Mouse (Mus musculus) MEL (cell line): Measurements from ENCODE around the gene Nf2. TPM values are rescaled to one million over a fixed set of nuclear protein-coding genes. Genes with fewer than 3 reads are reported as not detected.

Source experiments
- DNase-seq: peaks from one replicate; pipeline ENCODE4 v3.0.0; 2011; ENCODE audit warnings: low read depth, low spot score
- H3K27ac ChIP-seq: 2 replicates; pipeline ENCODE4 v1.5.1; 2012; ENCODE audit warnings: low read depth, mild to moderate bottlenecking, control low read depth, low read length, moderate library complexity; ENCODE audit not compliant: control insufficient read depth
- H3K27me3 ChIP-seq, 2 experiments: fragments of 150-350 bp in 1 of 2; sonication (generic) in 1 of 2; 2 replicates each; pipeline ENCODE4 v1.6.1; 2012; ENCODE audit warnings: low read length in 2 of 2, mild to moderate bottlenecking in 2 of 2, improper control_type of control experiment in 1 of 2, moderate library complexity in 1 of 2; ENCODE audit not compliant: insufficient read depth in 2 of 2, control insufficient read depth in 1 of 2
- H3K36me3 ChIP-seq, 2 experiments: 2 replicates each; pipeline ENCODE4 v1.6.1; 2012 to 2014; ENCODE audit warnings: low read length in 2 of 2, improper control_type of control experiment in 1 of 2, inconsistent platforms in 1 of 2, mild to moderate bottlenecking in 1 of 2; ENCODE audit not compliant: insufficient read depth in 2 of 2, control insufficient read depth in 1 of 2
- H3K4me1 ChIP-seq, 2 experiments: fragments of 150-350 bp in 1 of 2; sonication (generic) in 1 of 2; 2 replicates each; pipeline ENCODE4 v1.6.1; 2012; ENCODE audit warnings: low read length in 2 of 2, improper control_type of control experiment in 1 of 2, mild to moderate bottlenecking in 1 of 2; ENCODE audit not compliant: insufficient read depth in 2 of 2, control insufficient read depth in 1 of 2
- H3K4me3 ChIP-seq, 2 experiments: fragments of 150-350 bp in 1 of 2; sonication (generic) in 1 of 2; 2 replicates each; pipeline ENCODE4 v1.5.1; 2012; ENCODE audit warnings: low read depth in 2 of 2, low read length in 2 of 2, mild to moderate bottlenecking in 2 of 2, moderate library complexity in 2 of 2, control low read depth in 1 of 2, improper control_type of control experiment in 1 of 2; ENCODE audit not compliant: control insufficient read depth in 1 of 2, insufficient read depth in 1 of 2
- H3K79me2 ChIP-seq: 2 replicates; pipeline ENCODE4 v1.6.1; 2012; ENCODE audit warnings: mild to moderate bottlenecking, low read length, moderate library complexity; ENCODE audit not compliant: control insufficient read depth, poor library complexity, insufficient read depth
- H3K9ac ChIP-seq: 2 replicates; pipeline ENCODE4 v1.6.1; 2012; ENCODE audit warnings: low read depth, mild to moderate bottlenecking, control low read depth, low read length, moderate library complexity; ENCODE audit not compliant: control insufficient read depth, poor library complexity, severe bottlenecking
- H3K9me3 ChIP-seq: fragments of 150-350 bp; sonication (generic); replicated peaks from 2 replicates; pipeline ENCODE4 v1.6.1; 2012; ENCODE audit warnings: mild to moderate bottlenecking, low read length, improper control_type of control experiment, moderate library complexity; ENCODE audit not compliant: insufficient read depth
- BHLHE40 ChIP-seq: IDR thresholded peaks from 2 replicates; pipeline ENCODE4 v1.6.1; 2012; ENCODE audit warnings: low read depth, mild to moderate bottlenecking, inconsistent platforms, low read length, improper control_type of control experiment, borderline replicate concordance
- CTCF ChIP-seq, 3 experiments: IDR thresholded peaks in 2 of 3; conservative IDR thresholded peaks in 1 of 3; 2 replicates each; pipeline ENCODE4 v1.5.1; 2011 to 2012; ENCODE audit warnings: low read length in 3 of 3, low read depth in 2 of 3, mild to moderate bottlenecking in 2 of 3, improper control_type of control experiment in 1 of 3, inconsistent platforms in 1 of 3, mixed read lengths in 1 of 3, moderate library complexity in 1 of 3; ENCODE audit not compliant: control insufficient read depth in 1 of 3, insufficient read depth in 1 of 3, poor library complexity in 1 of 3, severe bottlenecking in 1 of 3
- E2F4 ChIP-seq: IDR thresholded peaks from 2 replicates; pipeline ENCODE4 v1.6.1; 2011; ENCODE audit warnings: low read depth, low read length, improper control_type of control experiment, borderline replicate concordance
- HCFC1 ChIP-seq: IDR thresholded peaks from 2 replicates; pipeline ENCODE4 v1.6.1; 2012; ENCODE audit warnings: low read depth, mild to moderate bottlenecking, inconsistent platforms, low read length, improper control_type of control experiment, moderate library complexity
- MAFK ChIP-seq: IDR thresholded peaks from 2 replicates; pipeline ENCODE4 v1.6.1; 2011; ENCODE audit warnings: low read depth, mild to moderate bottlenecking, low read length, improper control_type of control experiment, borderline replicate concordance
- MAX ChIP-seq: IDR thresholded peaks from 2 replicates; pipeline ENCODE4 v1.6.1; 2011; ENCODE audit warnings: low read length, improper control_type of control experiment
- MAZ ChIP-seq: IDR thresholded peaks from 2 replicates; pipeline ENCODE4 v1.6.1; 2012; ENCODE audit warnings: low read depth, mild to moderate bottlenecking, inconsistent platforms, low read length, improper control_type of control experiment
- MXI1 ChIP-seq: IDR thresholded peaks from 2 replicates; pipeline ENCODE4 v1.6.1; 2011; ENCODE audit warnings: mild to moderate bottlenecking, low read depth, low read length, improper control_type of control experiment
- MYB ChIP-seq: IDR thresholded peaks from 2 replicates; pipeline ENCODE4 v1.6.1; 2011; ENCODE audit warnings: mild to moderate bottlenecking, low read depth, low read length, improper control_type of control experiment
- MYC ChIP-seq: IDR thresholded peaks from 2 replicates; pipeline ENCODE4 v1.6.1; 2011; ENCODE audit warnings: low read depth, mild to moderate bottlenecking, low read length, improper control_type of control experiment, moderate library complexity
- POLR2A ChIP-seq, 2 experiments: IDR thresholded peaks; 2 replicates each; pipeline ENCODE4 v1.6.1; 2011 to 2012; ENCODE audit warnings: low read length in 2 of 2, mild to moderate bottlenecking in 2 of 2, control low read depth in 1 of 2, improper control_type of control experiment in 1 of 2, low read depth in 1 of 2, moderate library complexity in 1 of 2; ENCODE audit not compliant: control insufficient read depth in 1 of 2, insufficient read depth in 1 of 2, poor library complexity in 1 of 2
- POLR2AphosphoS2 ChIP-seq: IDR thresholded peaks from 2 replicates; pipeline ENCODE4 v1.6.1; 2011; ENCODE audit warnings: low read length, improper control_type of control experiment
- POLR2AphosphoS5 ChIP-seq: IDR thresholded peaks from 2 replicates; pipeline ENCODE4 v1.6.1; 2012; ENCODE audit warnings: low read depth, borderline replicate concordance, mild to moderate bottlenecking, inconsistent platforms, low read length, moderate library complexity, mixed read lengths
- RAD21 ChIP-seq: IDR thresholded peaks from 2 replicates; pipeline ENCODE4 v1.6.1; 2011; ENCODE audit warnings: mild to moderate bottlenecking, low read depth, low read length, improper control_type of control experiment
- SMC3 ChIP-seq: IDR thresholded peaks from 2 replicates; pipeline ENCODE4 v1.6.1; 2011; ENCODE audit warnings: low read depth, low read length, improper control_type of control experiment
- TBP ChIP-seq: IDR thresholded peaks from 2 replicates; pipeline ENCODE4 v1.8.0; 2011; ENCODE audit warnings: low read depth, low read length, improper control_type of control experiment
- TCF12 ChIP-seq: IDR thresholded peaks from 2 replicates; pipeline ENCODE4 v1.6.1; 2014; ENCODE audit warnings: low read depth, mild to moderate bottlenecking, inconsistent platforms, low read length, improper control_type of control experiment, moderate library complexity
- USF1 ChIP-seq: IDR thresholded peaks from 2 replicates; pipeline ENCODE4 v1.6.1; 2014; ENCODE audit warnings: low read depth, mild to moderate bottlenecking, inconsistent platforms, low read length, improper control_type of control experiment, moderate library complexity
- USF2 ChIP-seq, 2 experiments: IDR thresholded peaks; 2 replicates each; pipeline ENCODE4 v1.6.1; 2011 to 2012; ENCODE audit warnings: improper control_type of control experiment in 2 of 2, low read length in 2 of 2, borderline replicate concordance in 1 of 2, inconsistent platforms in 1 of 2, low read depth in 1 of 2, mild to moderate bottlenecking in 1 of 2; ENCODE audit not compliant: insufficient read depth in 1 of 2
- ZC3H11A ChIP-seq: IDR thresholded peaks from 2 replicates; pipeline ENCODE4 v1.6.1; 2012; ENCODE audit warnings: low read depth, mild to moderate bottlenecking, inconsistent platforms, low read length, improper control_type of control experiment
- polyA plus RNA-seq, 2 experiments: library from polyadenylated mRNA; stranded (reverse) in 1 of 2; unstranded in 1 of 2; fragments of >175 nt in 1 of 2; fragments of >200 nt in 1 of 2; gene quantifications; 2 replicates each; pipeline versions ENCODE4 v1.2.1 to v1.2.4; 2012; ENCODE audit warnings: low replicate concordance in 2 of 2, low read depth in 1 of 2; ENCODE audit not compliant: insufficient read length in 2 of 2, insufficient read depth in 1 of 2, missing spikeins in 1 of 2
- total RNA-seq: library from RNA; depleted of rRNA; stranded (reverse); fragments of 300-350 nt; gene quantifications from 2 replicates; pipeline ENCODE4 v1.2.3, GENCODE M21; 2012

Nf2 gene
- total and polyA plus RNA-seq, 3 experiments: 73.6 to 246 (median 95.6) TPM

DNA sequence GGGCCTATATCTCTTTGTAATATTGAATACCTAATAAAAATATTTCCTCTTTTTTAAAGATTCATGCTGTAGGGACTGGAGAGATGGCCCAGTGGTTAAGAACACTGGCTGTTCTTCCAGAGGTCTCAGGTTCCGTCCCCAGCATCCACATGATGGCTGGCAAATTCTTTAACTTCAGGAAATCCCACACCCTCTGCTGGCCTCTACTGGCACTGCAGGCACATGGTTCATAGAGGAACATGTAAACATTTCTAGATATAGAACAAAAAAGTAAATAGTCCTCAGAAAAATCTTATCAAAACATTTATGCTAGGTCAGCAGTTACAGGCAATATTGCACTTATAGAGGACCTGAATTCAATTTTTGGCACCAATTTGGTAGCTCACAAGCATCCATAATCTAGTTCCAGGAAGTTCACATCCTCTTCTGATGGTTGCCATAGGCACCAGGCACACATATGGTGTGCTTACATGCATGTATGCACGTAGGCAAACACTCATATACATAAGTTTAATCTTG is 36.1 kb upstream of the Nf2 start:
- no peaks in the 10 kb centered on the region for H3K36me3 ChIP-seq

DNA sequence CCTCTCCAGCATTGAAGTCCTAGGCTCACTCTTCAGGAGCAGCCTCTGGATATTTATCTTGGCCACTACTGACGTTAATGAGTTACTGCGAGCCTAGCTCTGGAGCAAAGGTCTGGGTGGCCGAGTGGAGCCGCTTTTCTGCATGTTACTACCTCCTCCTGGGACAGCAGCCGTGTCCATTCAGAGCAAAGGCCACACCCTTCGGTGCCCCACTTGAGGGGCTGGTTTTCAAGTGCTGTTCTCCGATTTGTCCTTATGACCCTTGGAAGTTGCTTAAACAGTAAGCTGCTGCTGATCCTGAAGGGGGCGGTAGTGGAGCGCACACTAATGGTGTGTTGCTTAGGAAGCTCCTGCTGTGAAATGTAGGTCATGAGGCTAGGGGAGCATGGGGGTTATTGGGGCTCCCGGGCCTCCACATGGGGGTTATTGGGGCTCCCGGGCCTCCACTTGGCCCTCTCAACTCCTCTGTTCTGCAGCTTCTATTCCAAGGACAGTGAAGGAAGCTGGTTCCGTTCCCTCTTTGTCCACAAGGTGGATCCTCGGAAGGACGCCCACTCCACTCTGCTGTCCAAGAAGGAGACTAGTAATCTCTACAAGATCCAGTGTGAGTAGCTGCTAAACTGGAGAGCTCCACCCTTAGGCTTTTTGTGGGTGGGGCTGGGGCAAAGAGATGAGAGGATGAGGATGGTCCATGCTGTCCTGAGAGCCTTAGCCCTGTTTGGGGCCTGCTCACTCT is 33.7 kb upstream of the Nf2 start:
- H3K4me3 ChIP-seq: no peak overlapping the region
- no peak overlapping the region for H3K27ac ChIP-seq
- DNase-seq: peak; percentile 75
- H3K79me2 ChIP-seq: no peaks in the 10 kb centered on the region
- H3K9ac ChIP-seq: no peak overlapping the region
- H3K4me1 ChIP-seq: no peaks in the 10 kb centered on the region
- TF ChIP-seq TCF12 (no peak), CTCF (IDR thresholded peaks at IDR 0.05 in 2 of 3, conservative IDR thresholded peaks at IDR 0.05 in 1 of 3; ENCODE audit: control insufficient read depth in 1 of 3, insufficient read depth in 1 of 3, low read depth in 2 of 3, low read length in 3 of 3, poor library complexity in 1 of 3, severe bottlenecking in 1 of 3) (peak; percentile 38 to 60 (median 58))
- H3K27me3 ChIP-seq: no peaks in the 10 kb centered on the region
- H3K9me3 ChIP-seq: no peaks in the 10 kb centered on the region
- no peaks in the 10 kb centered on the region for H3K36me3 ChIP-seq

More for the DNA sequence above, 36.1 kb upstream of the Nf2 start:
- Histone ChIP-seq H3K9me3 (no peaks in the 10 kb centered on the region), H3K27ac (no peak overlapping the region), H3K27me3 (no peaks in the 10 kb centered on the region), H3K4me1 (no peaks in the 10 kb centered on the region), H3K79me2 (no peaks in the 10 kb centered on the region), H3K9ac (no peak overlapping the region), H3K4me3 (no peak overlapping the region)
- TF ChIP-seq RAD21 (peak; percentile 32), CTCF (IDR thresholded peaks at IDR 0.05 in 2 of 3, conservative IDR thresholded peaks at IDR 0.05 in 1 of 3; ENCODE audit: control insufficient read depth in 1 of 3, insufficient read depth in 1 of 3, low read depth in 2 of 3, low read length in 3 of 3, poor library complexity in 1 of 3, severe bottlenecking in 1 of 3) (peak; percentile 66 to 78 (median 77)), ZC3H11A (peak; percentile 32; the same call in 1 of the 2 replicates), USF1 (no peak), MYC (peak; percentile 83), SMC3 (peak; percentile 75), MAX (peak; percentile 81), MYB (no peak), MAFK (peak; percentile 76; the same call in 1 of the 2 replicates), POLR2AphosphoS2 (no peak)
- DNase-seq: peak; percentile 85

DNA sequence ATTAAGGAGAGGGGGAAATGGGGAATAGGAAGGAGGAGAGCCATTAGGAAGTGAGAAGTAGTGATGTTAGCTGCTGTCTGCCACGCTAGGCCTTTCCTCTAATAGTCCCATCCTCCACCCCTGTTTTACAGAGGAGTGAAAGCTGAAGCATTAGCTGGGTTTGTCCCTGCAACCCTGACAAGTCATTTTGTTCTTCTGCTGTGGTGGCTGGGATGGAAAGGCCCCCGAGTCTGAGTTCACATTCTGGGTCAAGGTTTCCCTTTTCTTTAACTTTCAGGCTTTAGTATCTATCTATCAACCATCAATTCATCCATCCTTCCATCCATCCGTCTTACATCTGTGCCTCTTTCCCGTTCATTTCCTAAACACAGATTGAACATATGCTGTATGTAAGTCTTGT is 31.8 kb upstream of the Nf2 start:
- Histone ChIP-seq H3K4me1 (no peaks in the 10 kb centered on the region), H3K79me2 (no peaks in the 10 kb centered on the region), H3K9ac (no peak overlapping the region), H3K4me3 (no peak overlapping the region), H3K27me3 (no peaks in the 10 kb centered on the region), H3K36me3 (no peaks in the 10 kb centered on the region), H3K9me3 (no peaks in the 10 kb centered on the region), H3K27ac (no peak overlapping the region)
- no peak for DNase-seq
- TF ChIP-seq E2F4: no peak
- no peak for TF ChIP-seq USF2 (IDR thresholded peaks at IDR 0.05; ENCODE audit: borderline replicate concordance in 1 of 2, insufficient read depth in 1 of 2, low read depth in 1 of 2, low read length in 2 of 2)
- TF ChIP-seq MYC: no peak
- TF ChIP-seq MAZ: no peak
- no peak for TF ChIP-seq POLR2AphosphoS5
- TF ChIP-seq MAX: no peak
- no peak for TF ChIP-seq TBP
- no peak for TF ChIP-seq TCF12
- no peak for TF ChIP-seq POLR2A (IDR thresholded peaks at IDR 0.05; ENCODE audit: control insufficient read depth in 1 of 2, insufficient read depth in 1 of 2, low read depth in 1 of 2, low read length in 2 of 2, poor library complexity in 1 of 2)
- no peak for TF ChIP-seq MAFK
- TF ChIP-seq BHLHE40: no peak
- TF ChIP-seq MXI1: no peak
- TF ChIP-seq HCFC1: no peak
